Mouse (Mus musculus): ENCODE data around the gene Tbc1d8.

DNA sequence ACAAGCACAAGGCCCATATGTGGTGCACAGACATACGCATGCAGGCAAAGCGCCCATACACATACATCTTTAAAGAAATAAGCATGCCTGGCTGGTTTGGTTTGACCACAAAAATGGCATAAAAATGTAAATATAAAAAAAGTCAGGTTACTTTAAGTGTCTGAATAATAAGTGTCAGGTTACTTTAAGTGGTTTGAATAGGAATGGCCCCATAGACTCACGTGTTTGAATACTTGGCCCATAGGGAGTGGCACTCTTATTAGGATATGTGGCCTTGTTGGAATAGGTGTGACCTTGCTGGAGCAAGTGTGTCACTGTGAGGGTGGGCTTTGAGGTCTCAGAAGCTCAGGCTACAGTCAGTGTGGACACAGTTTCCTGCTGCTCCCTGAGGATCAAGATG lies 83.9 kb downstream of the Tbc1d8 start:
- TF ChIP-seq CTCF (IDR thresholded peaks at IDR 0.05; ENCODE audit: low read depth, low read length) (no peak), POLR2A (IDR thresholded peaks at IDR 0.05; ENCODE audit: extremely low read depth, insufficient read depth, low read length) (no peak)

Measured in liver, adult 2 months (tissue).